Mouse (Mus musculus): ENCODE results near the gene Cntnap2. TPM values are rescaled to one million over a fixed set of nuclear protein-coding genes. Genes with fewer than 3 reads are reported as not detected.

Gene Cntnap2
- polyA plus RNA-seq, 1 experiment from 2014 or later: not detected

- no peaks in the 10 kb centered on the region for H3K4me1 ChIP-seq (ENCODE audit: insufficient read depth)
- no peaks in the 10 kb centered on the region for H3K9me3 ChIP-seq (ENCODE audit: low read length)
- no peak overlapping the region for H3K27ac ChIP-seq (ENCODE audit: low read depth)
- no peak for ATAC-seq
- no peaks in the 10 kb centered on the region for H3K36me3 ChIP-seq (replicated peaks; ENCODE audit: insufficient read depth, low read length)
- H3K4me3 ChIP-seq (ENCODE audit: low read depth, low read length): no peak overlapping the region
- no peak for DNase-seq
- 70% methylated on average over 1 of the region's 1 CpGs for WGBS (ENCODE audit: insufficient replicate concordance)
- H3K9ac ChIP-seq (replicated peaks): no peak overlapping the region
- H3K27me3 ChIP-seq (ENCODE audit: insufficient read depth, low read length): no peaks in the 10 kb centered on the region
- no peak overlapping the region for H3K4me2 ChIP-seq (ENCODE audit: low read depth, low read length)
- TF ChIP-seq CTCF (IDR thresholded peaks at IDR 0.05; ENCODE audit: low read depth) (no peak), EP300 (IDR thresholded peaks at IDR 0.05; ENCODE audit: low read depth) (no peak)
These were observed 29.1 kb downstream of the Cntnap2 start for GRCm38 (mm10) chr6:45088304-45088703.

DNA sequence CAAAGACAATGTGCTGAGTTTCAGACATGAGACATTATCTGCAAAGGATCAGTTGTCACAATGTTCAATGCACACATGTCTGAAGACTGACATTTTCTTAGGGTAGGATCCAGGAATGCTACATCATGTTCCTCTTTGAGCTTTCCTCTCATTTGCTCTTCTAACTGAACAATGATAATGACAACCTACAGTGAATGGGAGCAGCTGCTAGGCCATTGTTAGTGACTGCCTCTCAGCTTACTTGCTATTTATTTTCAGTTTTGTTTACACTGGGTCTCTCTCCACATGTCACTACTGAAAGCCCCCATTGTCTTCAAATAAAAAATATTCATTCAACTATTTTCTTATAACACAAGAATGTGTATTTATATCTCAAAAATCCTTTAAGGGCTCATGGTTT lies 54.5 kb downstream of the Cntnap2 start:
- no peak overlapping the region for H3K4me2 ChIP-seq (ENCODE audit: low read depth, low read length)
- H3K9me3 ChIP-seq (ENCODE audit: low read length): no peaks in the 10 kb centered on the region
- DNase-seq (no peak), ATAC-seq (no peak)
- no peaks in the 10 kb centered on the region for H3K27me3 ChIP-seq (ENCODE audit: insufficient read depth, low read length)
- no peaks in the 10 kb centered on the region for H3K4me1 ChIP-seq (ENCODE audit: insufficient read depth)
- no peak for TF ChIP-seq CTCF (IDR thresholded peaks at IDR 0.05; ENCODE audit: low read depth)
- TF ChIP-seq EP300 (IDR thresholded peaks at IDR 0.05; ENCODE audit: low read depth): no peak
- no peak overlapping the region for H3K9ac ChIP-seq (replicated peaks)
- H3K4me3 ChIP-seq (ENCODE audit: low read depth, low read length): no peak overlapping the region
- H3K27ac ChIP-seq (ENCODE audit: low read depth): no peak overlapping the region
- H3K36me3 ChIP-seq (replicated peaks; ENCODE audit: insufficient read depth, low read length): no peaks in the 10 kb centered on the region

DNA sequence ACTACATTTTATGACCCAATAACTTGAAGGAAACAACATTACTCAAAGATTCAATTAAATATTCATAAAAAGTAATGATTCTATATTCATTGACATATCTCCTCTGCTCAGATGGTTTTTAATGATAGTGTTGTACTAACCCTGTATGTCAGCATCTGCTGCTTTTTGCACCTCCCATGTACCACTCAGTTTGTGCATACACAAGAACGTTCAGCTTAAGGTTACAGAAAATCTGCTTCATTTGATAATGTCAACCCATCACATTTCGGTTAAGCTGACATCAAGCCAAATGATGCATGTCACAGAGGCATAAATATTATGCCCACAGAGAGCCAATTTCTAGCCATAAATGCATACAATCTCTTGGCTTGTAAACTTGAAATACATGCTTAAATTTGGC lies 85.7 kb downstream of the Cntnap2 start:
- 65% methylated on average over 2 of the region's 2 CpGs for WGBS (ENCODE audit: insufficient replicate concordance)

GRCm38 (mm10) chr6:45205039-45205438 lies 145.9 kb downstream of the Cntnap2 start:
- no peak overlapping the region for H3K4me3 ChIP-seq (ENCODE audit: low read depth, low read length)
- H3K4me1 ChIP-seq (ENCODE audit: insufficient read depth): no peaks in the 10 kb centered on the region
- no peak overlapping the region for H3K27ac ChIP-seq (ENCODE audit: low read depth)
- DNase-seq (no peak), ATAC-seq (no peak)
- H3K9ac ChIP-seq (replicated peaks): no peak overlapping the region
- WGBS (ENCODE audit: insufficient replicate concordance): 74% methylated on average over 2 of the region's 2 CpGs
- H3K27me3 ChIP-seq (ENCODE audit: insufficient read depth, low read length): no peaks in the 10 kb centered on the region
- no peaks in the 10 kb centered on the region for H3K36me3 ChIP-seq (replicated peaks; ENCODE audit: insufficient read depth, low read length)
- TF ChIP-seq CTCF (IDR thresholded peaks at IDR 0.05; ENCODE audit: low read depth) (no peak), EP300 (IDR thresholded peaks at IDR 0.05; ENCODE audit: low read depth) (no peak)
- H3K9me3 ChIP-seq (ENCODE audit: low read length): no peaks in the 10 kb centered on the region
- H3K4me2 ChIP-seq (ENCODE audit: low read depth, low read length): no peak overlapping the region

More for the DNA sequence above, 85.7 kb downstream of the Cntnap2 start:
- Histone ChIP-seq H3K9me3 (ENCODE audit: low read length) (no peaks in the 10 kb centered on the region), H3K4me3 (ENCODE audit: low read depth, low read length) (no peak overlapping the region), H3K27me3 (ENCODE audit: insufficient read depth, low read length) (no peaks in the 10 kb centered on the region), H3K4me1 (ENCODE audit: insufficient read depth) (no peaks in the 10 kb centered on the region), H3K9ac (replicated peaks) (no peak overlapping the region), H3K27ac (ENCODE audit: low read depth) (no peak overlapping the region), H3K4me2 (ENCODE audit: low read depth, low read length) (no peak overlapping the region), H3K36me3 (replicated peaks; ENCODE audit: insufficient read depth, low read length) (no peaks in the 10 kb centered on the region)
- TF ChIP-seq EP300 (IDR thresholded peaks at IDR 0.05; ENCODE audit: low read depth): no peak
- TF ChIP-seq CTCF (IDR thresholded peaks at IDR 0.05; ENCODE audit: low read depth): no peak
- ATAC-seq (no peak), DNase-seq (no peak)

DNA sequence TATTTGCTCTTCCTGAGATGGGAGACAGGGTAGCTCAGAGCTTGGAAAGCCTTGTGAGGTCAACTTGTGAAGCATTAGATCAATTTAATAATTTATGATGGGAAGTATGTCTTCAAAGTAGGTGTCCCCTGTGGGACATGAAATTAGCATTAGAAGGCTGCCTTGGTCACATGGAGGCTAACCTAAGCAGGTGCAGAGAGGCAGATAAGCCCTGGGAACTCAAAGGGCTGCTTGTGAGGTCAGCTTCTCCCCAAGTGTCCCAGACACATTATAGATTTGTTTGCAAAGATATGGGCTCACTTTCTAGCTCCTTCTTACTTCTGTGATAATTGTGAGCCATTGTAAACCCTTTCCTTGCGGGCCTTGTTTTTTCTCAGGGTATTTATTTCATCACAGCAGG lies 155.2 kb downstream of the Cntnap2 start:
- Histone ChIP-seq H3K4me2 (ENCODE audit: low read depth, low read length) (no peak overlapping the region), H3K27ac (ENCODE audit: low read depth) (no peak overlapping the region), H3K4me3 (ENCODE audit: low read depth, low read length) (no peak overlapping the region), H3K4me1 (ENCODE audit: insufficient read depth) (no peaks in the 10 kb centered on the region), H3K36me3 (replicated peaks; ENCODE audit: insufficient read depth, low read length) (no peaks in the 10 kb centered on the region), H3K9ac (replicated peaks) (no peak overlapping the region), H3K9me3 (ENCODE audit: low read length) (no peaks in the 10 kb centered on the region), H3K27me3 (ENCODE audit: insufficient read depth, low read length) (no peaks in the 10 kb centered on the region)
- ATAC-seq (no peak), DNase-seq (no peak)
- WGBS (ENCODE audit: insufficient replicate concordance): 43% methylated on average over 1 of the region's 1 CpGs
- no peak for TF ChIP-seq EP300 (IDR thresholded peaks at IDR 0.05; ENCODE audit: low read depth)

- no peaks in the 10 kb centered on the region for H3K27me3 ChIP-seq (ENCODE audit: insufficient read depth, low read length)
- no peak overlapping the region for H3K4me2 ChIP-seq (ENCODE audit: low read depth, low read length)
- no peaks in the 10 kb centered on the region for H3K4me1 ChIP-seq (ENCODE audit: insufficient read depth)
- ATAC-seq (no peak), DNase-seq (no peak)
- 79% methylated on average over 1 of the region's 1 CpGs for WGBS (ENCODE audit: insufficient replicate concordance)
- TF ChIP-seq CTCF (IDR thresholded peaks at IDR 0.05; ENCODE audit: low read depth): no peak
- H3K27ac ChIP-seq (ENCODE audit: low read depth): no peak overlapping the region
- no peaks in the 10 kb centered on the region for H3K9me3 ChIP-seq (ENCODE audit: low read length)
- H3K36me3 ChIP-seq (replicated peaks; ENCODE audit: insufficient read depth, low read length): no peaks in the 10 kb centered on the region
- no peak overlapping the region for H3K9ac ChIP-seq (replicated peaks)
- no peak overlapping the region for H3K4me3 ChIP-seq (ENCODE audit: low read depth, low read length)
These were observed 169.8 kb downstream of the Cntnap2 start for GRCm38 (mm10) chr6:45229002-45229401.

DNA sequence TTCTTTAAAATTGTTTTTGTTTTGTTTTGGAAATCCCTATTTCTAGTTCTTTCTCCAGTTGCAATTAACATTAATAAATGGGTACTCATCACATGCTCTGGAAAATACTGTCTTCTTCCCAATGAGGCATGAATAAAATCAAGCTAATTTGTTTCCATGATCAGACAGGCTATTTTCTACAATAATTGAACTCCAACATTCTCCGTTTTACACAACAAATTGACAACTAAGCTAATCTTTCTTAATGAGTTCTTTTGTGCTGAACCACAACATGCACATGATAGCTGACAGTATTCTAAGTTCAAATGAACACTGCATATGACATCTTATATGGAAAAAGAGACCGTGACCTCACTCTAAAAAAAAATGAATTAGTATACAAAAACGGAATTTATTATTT lies 173.4 kb downstream of the Cntnap2 start:
- H3K4me1 ChIP-seq (ENCODE audit: insufficient read depth): no peaks in the 10 kb centered on the region
- no peak for ATAC-seq
- 78% methylated on average over 3 of the region's 3 CpGs for WGBS (ENCODE audit: insufficient replicate concordance)

More for the DNA sequence above, 173.4 kb downstream of the Cntnap2 start:
- Histone ChIP-seq H3K9me3 (ENCODE audit: low read length) (no peaks in the 10 kb centered on the region), H3K9ac (replicated peaks) (no peak overlapping the region), H3K27ac (ENCODE audit: low read depth) (no peak overlapping the region), H3K36me3 (replicated peaks; ENCODE audit: insufficient read depth, low read length) (no peaks in the 10 kb centered on the region), H3K4me3 (ENCODE audit: low read depth, low read length) (no peak overlapping the region), H3K4me2 (ENCODE audit: low read depth, low read length) (no peak overlapping the region), H3K27me3 (ENCODE audit: insufficient read depth, low read length) (no peaks in the 10 kb centered on the region)
- TF ChIP-seq EP300 (IDR thresholded peaks at IDR 0.05; ENCODE audit: low read depth): no peak
- no peak for TF ChIP-seq CTCF (IDR thresholded peaks at IDR 0.05; ENCODE audit: low read depth)
- DNase-seq: no peak

Data from liver, postnatal 0 days (tissue).